In genomic region chr15:82354126-82354945, GRCm38 (mm10) we compare ENCODE assay signal across 8 mouse cellular contexts. TPM values are rescaled to one million over a fixed set of nuclear protein-coding genes. Genes with fewer than 3 reads are reported as not detected.
DNase-seq lines count a peak whose midpoint lies in the region; ATAC-seq lines count a peak whose summit lies in the region.

Ndufa6 (minus strand) TSS chr15:82354322.

- no peaks in the 10 kb centered on the region for H3K9me3 ChIP-seq in hindbrain, embryonic 11.5 days (ENCODE audit: control insufficient read depth, low read length)

- H3K4me3 ChIP-seq in hindbrain, embryonic 11.5 days (ENCODE audit: low read depth, low read length), result peak within 1 kb of the TSS; percentile 78

- DNase-seq in Muller cell, postnatal 12 days (ENCODE audit: inconsistent ontology term), result peak; percentile 98
- DNase-seq in cerebellum, adult 9-11 months, result peak; percentile 98
- peak; percentile 95 to 98 for DNase-seq in frontal cortex, adult 2 months (ENCODE audit: extremely low spot score in 1 of 2, low spot score in 1 of 2)
- DNase-seq in hindbrain, embryonic 11.5 days (ENCODE audit: low spot score), result peak; percentile 97
- DNase-seq in layer of hippocampus, postnatal 10 days (ENCODE audit: low spot score in 2 of 2), result peak; percentile 97 to 98
- DNase-seq in lung, postnatal 10 days, result peak; percentile 98
- DNase-seq in ovary, postnatal 36 days (ENCODE audit: low spot score), result peak; percentile 95
- DNase-seq in thymus, postnatal 25 days, result peak; percentile 96

- peak within 1 kb of the TSS; percentile 70 for H3K27ac ChIP-seq in hindbrain, embryonic 11.5 days (ENCODE audit: low read depth, low read length)

- no peaks in the 10 kb centered on the region for H3K36me3 ChIP-seq in hindbrain, embryonic 11.5 days (ENCODE audit: control insufficient read depth, insufficient read depth, low read length)

- 3% methylated on average over 57 of the region's 57 CpGs for WGBS in hindbrain, embryonic 11.5 days

- H3K4me1 ChIP-seq in hindbrain, embryonic 11.5 days (replicated peaks; ENCODE audit: control insufficient read depth, insufficient read depth, low read length), result no peaks in the 10 kb centered on the region

- H3K9ac ChIP-seq in hindbrain, embryonic 11.5 days (ENCODE audit: low read depth, low read length), result peak within 1 kb of the TSS; percentile 86

- no peaks in the 10 kb centered on the region for H3K27me3 ChIP-seq in hindbrain, embryonic 11.5 days (ENCODE audit: control insufficient read depth, insufficient read depth, low read length)

- peak; percentile 98 for ATAC-seq in hindbrain, embryonic 11.5 days (ENCODE audit: low FRiP score)

- H3K4me2 ChIP-seq in hindbrain, embryonic 11.5 days (replicated peaks; ENCODE audit: low read depth, low read length), result peak within 1 kb of the TSS; percentile 76

RNA-seq across cellular contexts. Expression of gene Ndufa6, which starts in this region (rescaled TPM):
- 498 and 573 TPM in 2 replicates for polyA plus RNA-seq in frontal cortex, adult 2 months (2012; rRNA removed)
- polyA plus RNA-seq in hindbrain, embryonic 11.5 days (2014; fragmentation: Nextera tagmentation; extraction: Ambion mirVana), result 277 and 281 TPM in 2 replicates
- total RNA-seq in layer of hippocampus, postnatal 10 days (2021), result 100 to 1,000 TPM; 201 to 212 TPM

Comparison
In these comparisons a context has a peak if more than half of its experiments do, and no peak if none do; other contexts are left out.
1. Peak in every context shown above with its lines: DNase-seq, ATAC-seq, H3K4me3 ChIP-seq and H3K27ac ChIP-seq.